Mouse (Mus musculus) ES-E14 (cell line): ENCODE data around the gene Lpar2.

Experiments
- MAFK ChIP-seq: IDR thresholded peaks from 2 replicates; pipeline ENCODE4 v1.6.1; 2014; ENCODE audit warnings: mild to moderate bottlenecking, low read depth, low read length, inconsistent platforms; ENCODE audit not compliant: insufficient read depth
- ZC3H11A ChIP-seq: IDR thresholded peaks from 2 replicates; pipeline ENCODE4 v1.6.1; 2012; ENCODE audit warnings: low read depth, mild to moderate bottlenecking, inconsistent platforms, low read length, borderline replicate concordance
- ZNF384 ChIP-seq: IDR thresholded peaks from 2 replicates; pipeline ENCODE4 v1.6.1; 2012; ENCODE audit warnings: low read depth, low read length, inconsistent platforms

DNA sequence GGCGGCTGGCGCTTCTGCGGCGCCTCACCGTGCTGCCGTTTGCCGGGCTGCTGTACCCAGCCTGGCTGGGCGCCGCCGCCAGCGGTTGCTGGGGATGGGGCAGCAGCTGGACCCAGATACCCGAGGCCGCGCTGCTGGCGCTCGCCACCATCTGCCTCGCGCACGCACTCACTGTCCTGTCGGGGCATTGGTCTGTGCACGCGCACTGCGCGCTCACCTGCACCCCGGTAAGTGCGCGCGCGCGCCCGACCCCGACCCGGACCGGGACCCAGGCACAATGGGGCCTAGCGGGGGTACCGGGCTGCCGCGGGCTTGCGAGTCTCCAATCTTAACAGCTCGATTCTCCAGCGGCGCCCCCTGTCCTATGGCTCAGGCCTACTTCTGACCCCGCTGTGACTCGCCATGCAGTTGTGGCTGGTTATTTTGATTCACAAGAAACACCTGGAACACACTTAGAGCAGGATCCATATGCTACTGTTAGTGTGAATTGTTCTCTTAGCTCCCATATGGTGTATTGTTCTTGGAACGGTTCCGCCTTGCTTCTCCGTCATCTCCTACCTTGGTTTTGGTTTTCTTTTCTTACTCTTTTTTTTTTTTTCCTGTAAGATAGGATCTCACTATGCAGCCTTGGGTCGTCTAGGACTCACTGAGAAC is 30.7 kb upstream of the Lpar2 start:
- TF ChIP-seq ZC3H11A: no peak
- TF ChIP-seq ZNF384: peak; percentile 53; the same call in 1 of the 2 replicates
- TF ChIP-seq MAFK: no peak
